Mouse (Mus musculus): ENCODE results near the gene Prkag3. TPM values are rescaled to one million over a fixed set of nuclear protein-coding genes. Genes with fewer than 3 reads are reported as not detected.

Prkag3 gene
- polyA plus RNA-seq, 1 experiment from 2014 or later = 0.07 TPM

- ATAC-seq (replicated peaks; ENCODE audit: low FRiP score, low read depth) (no peak), DNase-seq (ENCODE audit: low spot score) (no peak)
- Histone ChIP-seq H3K9ac (ENCODE audit: low read depth, low read length) (no peak overlapping the region), H3K36me3 (ENCODE audit: insufficient read depth, low read length) (no peaks in the 10 kb centered on the region), H3K9me3 (replicated peaks; ENCODE audit: low read length) (no peaks in the 10 kb centered on the region), H3K4me3 (replicated peaks; ENCODE audit: low read depth, low read length) (no peak overlapping the region), H3K27ac (no peak overlapping the region), H3K4me1 (replicated peaks; ENCODE audit: insufficient read depth, low read length) (0 out of 2 replicates have a peak, but pooled peaks cover 6% of the 10 kb centered on the region), H3K27me3 (ENCODE audit: insufficient read depth, low read length) (no peaks in the 10 kb centered on the region), H3K4me2 (ENCODE audit: low read length) (no peak overlapping the region)
- no peak for TF ChIP-seq CTCF (IDR thresholded peaks at IDR 0.05; ENCODE audit: low read depth)
- 93% methylated on average over 3 of the region's 3 CpGs for WGBS
These were observed 3.8 kb upstream of the Prkag3 start for GRCm38 (mm10) chr1:74752833-74753232.

GRCm38 (mm10) chr1:74752150-74752549, 3.1 kb upstream of the Prkag3 start:
- no peak for ATAC-seq (replicated peaks; ENCODE audit: low FRiP score, low read depth)

GRCm38 (mm10) chr1:74750683-74751082, 1.7 kb upstream of the Prkag3 start:
- H3K36me3 ChIP-seq (ENCODE audit: insufficient read depth, low read length) = no peaks in the 10 kb centered on the region
- no peak overlapping the region for H3K4me2 ChIP-seq (ENCODE audit: low read length)
- WGBS = 60% methylated on average over 4 of the region's 4 CpGs
- no peaks in the 10 kb centered on the region for H3K27me3 ChIP-seq (ENCODE audit: insufficient read depth, low read length)
- no peak overlapping the region for H3K27ac ChIP-seq
- no peak for ATAC-seq (replicated peaks; ENCODE audit: low FRiP score, low read depth)
- no peak overlapping the region for H3K4me3 ChIP-seq (replicated peaks; ENCODE audit: low read depth, low read length)
- H3K9me3 ChIP-seq (replicated peaks; ENCODE audit: low read length) = no peaks in the 10 kb centered on the region
- TF ChIP-seq CTCF (IDR thresholded peaks at IDR 0.05; ENCODE audit: low read depth) = no peak
- 0 out of 2 replicates have a peak, but pooled peaks cover 6% of the 10 kb centered on the region for H3K4me1 ChIP-seq (replicated peaks; ENCODE audit: insufficient read depth, low read length)
- no peak overlapping the region for H3K9ac ChIP-seq (ENCODE audit: low read depth, low read length)
- peak; percentile 35 for DNase-seq (ENCODE audit: low spot score)

More at GRCm38 (mm10) chr1:74752150-74752549, 3.1 kb upstream of the Prkag3 start:
- Histone ChIP-seq H3K4me1 (replicated peaks; ENCODE audit: insufficient read depth, low read length) (0 out of 2 replicates have a peak, but pooled peaks cover 6% of the 10 kb centered on the region), H3K36me3 (ENCODE audit: insufficient read depth, low read length) (no peaks in the 10 kb centered on the region), H3K27me3 (ENCODE audit: insufficient read depth, low read length) (no peaks in the 10 kb centered on the region), H3K9ac (ENCODE audit: low read depth, low read length) (no peak overlapping the region), H3K4me3 (replicated peaks; ENCODE audit: low read depth, low read length) (no peak overlapping the region), H3K27ac (no peak overlapping the region), H3K9me3 (replicated peaks; ENCODE audit: low read length) (no peaks in the 10 kb centered on the region), H3K4me2 (ENCODE audit: low read length) (no peak overlapping the region)
- no peak for DNase-seq (ENCODE audit: low spot score)
- 80% methylated on average over 8 of the region's 8 CpGs for WGBS
- TF ChIP-seq CTCF (IDR thresholded peaks at IDR 0.05; ENCODE audit: low read depth) = no peak

- Histone ChIP-seq H3K27ac (no peak overlapping the region), H3K4me3 (replicated peaks; ENCODE audit: low read depth, low read length) (no peak overlapping the region), H3K4me1 (replicated peaks; ENCODE audit: insufficient read depth, low read length) (0 out of 2 replicates have a peak, but pooled peaks cover 6% of the 10 kb centered on the region), H3K9me3 (replicated peaks; ENCODE audit: low read length) (no peaks in the 10 kb centered on the region), H3K4me2 (ENCODE audit: low read length) (peak overlapping the region; percentile 46), H3K27me3 (ENCODE audit: insufficient read depth, low read length) (no peaks in the 10 kb centered on the region), H3K36me3 (ENCODE audit: insufficient read depth, low read length) (no peaks in the 10 kb centered on the region), H3K9ac (ENCODE audit: low read depth, low read length) (no peak overlapping the region)
- no peak for TF ChIP-seq CTCF (IDR thresholded peaks at IDR 0.05; ENCODE audit: low read depth)
- ATAC-seq (replicated peaks; ENCODE audit: low FRiP score, low read depth) (peak; percentile 80), DNase-seq (ENCODE audit: low spot score) (peak; percentile 87)
- WGBS = 55% methylated on average over 7 of the region's 7 CpGs
These were observed 280 bp upstream of the Prkag3 start for GRCm38 (mm10) chr1:74749301-74749700.

GRCm38 (mm10) chr1:74747335-74747734, 1.7 kb downstream of the Prkag3 start:
- Histone ChIP-seq H3K27me3 (ENCODE audit: insufficient read depth, low read length) (no peaks in the 10 kb centered on the region), H3K9ac (ENCODE audit: low read depth, low read length) (no peak overlapping the region), H3K4me3 (replicated peaks; ENCODE audit: low read depth, low read length) (no peak overlapping the region), H3K4me1 (replicated peaks; ENCODE audit: insufficient read depth, low read length) (0 out of 2 replicates have a peak, but pooled peaks cover 3% of the 10 kb centered on the region), H3K9me3 (replicated peaks; ENCODE audit: low read length) (no peaks in the 10 kb centered on the region), H3K27ac (no peak overlapping the region), H3K4me2 (ENCODE audit: low read length) (no peak overlapping the region), H3K36me3 (ENCODE audit: insufficient read depth, low read length) (no peaks in the 10 kb centered on the region)
- DNase-seq (ENCODE audit: low spot score) (no peak), ATAC-seq (replicated peaks; ENCODE audit: low FRiP score, low read depth) (0 out of 2 replicates have a peak, but pooled peaks have one; percentile 20)
- 62% methylated on average over 5 of the region's 5 CpGs for WGBS
- TF ChIP-seq CTCF (IDR thresholded peaks at IDR 0.05; ENCODE audit: low read depth) = no peak

GRCm38 (mm10) chr1:74740846-74741245, 8.2 kb downstream of the Prkag3 start:
- no peak overlapping the region for H3K27ac ChIP-seq
- ATAC-seq (replicated peaks; ENCODE audit: low FRiP score, low read depth) (no peak), DNase-seq (ENCODE audit: low spot score) (no peak)
- H3K4me3 ChIP-seq (replicated peaks; ENCODE audit: low read depth, low read length) = no peak overlapping the region
- H3K36me3 ChIP-seq (ENCODE audit: insufficient read depth, low read length) = no peaks in the 10 kb centered on the region
- 79% methylated on average over 7 of the region's 7 CpGs for WGBS
- no peak overlapping the region for H3K9ac ChIP-seq (ENCODE audit: low read depth, low read length)
- no peaks in the 10 kb centered on the region for H3K4me1 ChIP-seq (replicated peaks; ENCODE audit: insufficient read depth, low read length)
- TF ChIP-seq CTCF (IDR thresholded peaks at IDR 0.05; ENCODE audit: low read depth) = no peak
- no peaks in the 10 kb centered on the region for H3K9me3 ChIP-seq (replicated peaks; ENCODE audit: low read length)
- H3K4me2 ChIP-seq (ENCODE audit: low read length) = no peak overlapping the region
- H3K27me3 ChIP-seq (ENCODE audit: insufficient read depth, low read length) = no peaks in the 10 kb centered on the region

- DNase-seq (ENCODE audit: low spot score) = no peak
- H3K9ac ChIP-seq (ENCODE audit: low read depth, low read length) = no peak overlapping the region
- no peak overlapping the region for H3K4me2 ChIP-seq (ENCODE audit: low read length)
- H3K4me1 ChIP-seq (replicated peaks; ENCODE audit: insufficient read depth, low read length) = no peaks in the 10 kb centered on the region
- no peak for ATAC-seq (replicated peaks; ENCODE audit: low FRiP score, low read depth)
- H3K36me3 ChIP-seq (ENCODE audit: insufficient read depth, low read length) = no peaks in the 10 kb centered on the region
- no peaks in the 10 kb centered on the region for H3K9me3 ChIP-seq (replicated peaks; ENCODE audit: low read length)
- no peak for TF ChIP-seq CTCF (IDR thresholded peaks at IDR 0.05; ENCODE audit: low read depth)
- no peak overlapping the region for H3K4me3 ChIP-seq (replicated peaks; ENCODE audit: low read depth, low read length)
- no peak overlapping the region for H3K27ac ChIP-seq
- H3K27me3 ChIP-seq (ENCODE audit: insufficient read depth, low read length) = no peaks in the 10 kb centered on the region
- WGBS = 88% methylated on average over 7 of the region's 7 CpGs
These were observed 11.5 kb downstream of the Prkag3 start for GRCm38 (mm10) chr1:74737500-74737899.
